Mouse (Mus musculus) hindbrain, embryonic 11.5 days (tissue): ENCODE results near the gene Rad1. TPM values are rescaled to one million over a fixed set of nuclear protein-coding genes. Genes with fewer than 3 reads are reported as not detected.
A peak's percentile ranks its signal among the peaks of the same experiment; 100 is the strongest.
"Not testable (repeated sequence)": the region's sequence is repeated elsewhere in the genome, so short reads cannot be mapped to it uniquely, and the experiment has no call there.

Experiments
- ATAC-seq: fragments of 200-750 bp; cut with Nextera tagmentation; 2 replicates; pipeline ENCODE4 v1.8.0; 2017; ENCODE audit warnings: mild to moderate bottlenecking, moderate TSS enrichment, moderate library complexity; ENCODE audit not compliant: low FRiP score
- DNase-seq: peaks from one replicate; pipeline ENCODE4 v3.0.0-alpha.2; 2015; ENCODE audit warnings: low spot score
- H3K27ac ChIP-seq: fragments of 300-500 bp; sonication (generic); 2 replicates; pipeline ENCODE4 v1.5.1; 2014; ENCODE audit warnings: mild to moderate bottlenecking, low read depth, low read length
- H3K27me3 ChIP-seq: fragments of 300-500 bp; sonication (generic); 2 replicates; pipeline ENCODE4 v1.6.1; 2014; ENCODE audit warnings: mild to moderate bottlenecking, low read length, moderate library complexity, mixed read lengths; ENCODE audit not compliant: control insufficient read depth, insufficient read depth
- H3K36me3 ChIP-seq: fragments of 300-500 bp; sonication (generic); 2 replicates; pipeline ENCODE4 v1.6.1; 2014; ENCODE audit warnings: mild to moderate bottlenecking, low read length, moderate library complexity, mixed read lengths; ENCODE audit not compliant: control insufficient read depth, insufficient read depth
- H3K4me1 ChIP-seq: fragments of 300-500 bp; sonication (generic); replicated peaks from 2 replicates; pipeline ENCODE4 v1.6.1; 2014; ENCODE audit warnings: low read length, mixed read lengths; ENCODE audit not compliant: control insufficient read depth, insufficient read depth
- H3K4me2 ChIP-seq: fragments of 300-500 bp; sonication (generic); replicated peaks from 2 replicates; pipeline ENCODE4 v1.6.1; 2014; ENCODE audit warnings: mild to moderate bottlenecking, low read depth, low read length
- H3K4me3 ChIP-seq: fragments of 300-500 bp; sonication (generic); 2 replicates; pipeline ENCODE4 v1.5.1; 2014; ENCODE audit warnings: low read depth, low read length
- H3K9ac ChIP-seq: fragments of 300-500 bp; sonication (generic); 2 replicates; pipeline ENCODE4 v1.6.1; 2014; ENCODE audit warnings: low read depth, low read length
- H3K9me3 ChIP-seq: fragments of 300-500 bp; sonication (generic); 2 replicates; pipeline ENCODE4 v1.6.1; 2016; ENCODE audit warnings: low read length; ENCODE audit not compliant: control insufficient read depth
- WGBS: fragments of 180-500 bp; shearing (Covaris S2); extraction: QIAGEN DNeasy Blood & Tissue Kit; methylation state at CpG from one replicate; pipeline ENCODE4 v1.1.7; 2014; 5-methylcytosine and 5-hydroxymethylcytosine counted together
- polyA plus RNA-seq: library from polyadenylated mRNA; unstranded; fragments of >200 nt; fragmentation: Nextera tagmentation; extraction: Ambion mirVana; gene quantifications from 2 replicates; pipeline ENCODE4 v1.2.1, GENCODE M21; 2014

Rad1 gene
- polyA plus RNA-seq, 1 experiment from 2014 or later = 33.5 TPM

GRCm38 (mm10) chr15:10496696-10497095, 10.9 kb downstream of the Rad1 start:
- H3K27ac ChIP-seq, H3K4me1 ChIP-seq, H3K27me3 ChIP-seq, H3K4me3 ChIP-seq, ATAC-seq, DNase-seq, H3K36me3 ChIP-seq, H3K9ac ChIP-seq, H3K9me3 ChIP-seq, H3K4me2 ChIP-seq: not testable (repeated sequence)
- WGBS = 100% methylated on average over 1 of the region's 1 CpGs

GRCm38 (mm10) chr15:10499593-10499992, 13.8 kb downstream of the Rad1 start:
- no peaks in the 10 kb centered on the region for H3K9me3 ChIP-seq
- WGBS = 85% methylated on average over 5 of the region's 5 CpGs
- no peaks in the 10 kb centered on the region for H3K4me1 ChIP-seq
- H3K4me2 ChIP-seq = no peak overlapping the region
- H3K36me3 ChIP-seq = no peaks in the 10 kb centered on the region
- H3K27me3 ChIP-seq = no peaks in the 10 kb centered on the region
- no peak overlapping the region for H3K27ac ChIP-seq
- H3K4me3 ChIP-seq = no peak overlapping the region
- no peak for DNase-seq
- no peak for ATAC-seq
- no peak overlapping the region for H3K9ac ChIP-seq

- Histone ChIP-seq H3K4me1 (no peaks in the 10 kb centered on the region), H3K4me2 (no peak overlapping the region), H3K36me3 (no peaks in the 10 kb centered on the region), H3K9me3 (no peaks in the 10 kb centered on the region), H3K27ac (no peak overlapping the region), H3K4me3 (no peak overlapping the region), H3K27me3 (no peaks in the 10 kb centered on the region), H3K9ac (no peak overlapping the region)
- ATAC-seq (no peak), DNase-seq (no peak)
- WGBS = 86% methylated on average over 5 of the region's 5 CpGs
Observed at GRCm38 (mm10) chr15:10500035-10500434, 14.2 kb downstream of the Rad1 start.

- H3K9me3 ChIP-seq = no peaks in the 10 kb centered on the region
- H3K4me1 ChIP-seq = no peaks in the 10 kb centered on the region
- no peaks in the 10 kb centered on the region for H3K36me3 ChIP-seq
- 62% methylated on average over 11 of the region's 11 CpGs for WGBS
- no peak overlapping the region for H3K9ac ChIP-seq
- H3K4me3 ChIP-seq = no peak overlapping the region
- ATAC-seq (peak; percentile 76), DNase-seq (peak; percentile 79)
- no peaks in the 10 kb centered on the region for H3K27me3 ChIP-seq
- H3K4me2 ChIP-seq = no peak overlapping the region
- H3K27ac ChIP-seq = no peak overlapping the region
Observed at GRCm38 (mm10) chr15:10500838-10501719, 15.3 kb downstream of the Rad1 start.

GRCm38 (mm10) chr15:10506099-10506498, 20.3 kb downstream of the Rad1 start:
- H3K36me3 ChIP-seq = no peaks in the 10 kb centered on the region
- H3K9ac ChIP-seq = no peak overlapping the region
- no peak overlapping the region for H3K4me3 ChIP-seq
- no peak overlapping the region for H3K4me2 ChIP-seq
- no peaks in the 10 kb centered on the region for H3K9me3 ChIP-seq
- ATAC-seq (no peak), DNase-seq (no peak)
- no peak overlapping the region for H3K27ac ChIP-seq
- H3K27me3 ChIP-seq = no peaks in the 10 kb centered on the region
- no peaks in the 10 kb centered on the region for H3K4me1 ChIP-seq
- WGBS = 69% methylated on average over 11 of the region's 11 CpGs

GRCm38 (mm10) chr15:10515166-10515565, 29.3 kb downstream of the Rad1 start:
- 87% methylated on average over 7 of the region's 7 CpGs for WGBS
- Histone ChIP-seq H3K4me1 (no peaks in the 10 kb centered on the region), H3K4me2 (no peak overlapping the region), H3K27me3 (no peaks in the 10 kb centered on the region), H3K4me3 (no peak overlapping the region), H3K27ac (no peak overlapping the region), H3K9ac (no peak overlapping the region), H3K9me3 (no peaks in the 10 kb centered on the region), H3K36me3 (no peaks in the 10 kb centered on the region)
- no peak for DNase-seq
- no peak for ATAC-seq

GRCm38 (mm10) chr15:10525896-10526295, 40.1 kb downstream of the Rad1 start:
- H3K36me3 ChIP-seq = no peaks in the 10 kb centered on the region
- 83% methylated on average over 1 of the region's 1 CpGs for WGBS
- H3K4me2 ChIP-seq = no peak overlapping the region
- H3K9me3 ChIP-seq = no peaks in the 10 kb centered on the region
- H3K9ac ChIP-seq = no peak overlapping the region
- no peak overlapping the region for H3K4me3 ChIP-seq
- no peaks in the 10 kb centered on the region for H3K4me1 ChIP-seq
- H3K27ac ChIP-seq = no peak overlapping the region
- no peaks in the 10 kb centered on the region for H3K27me3 ChIP-seq
- DNase-seq (no peak), ATAC-seq (no peak)

GRCm38 (mm10) chr15:10531352-10531751, 45.5 kb downstream of the Rad1 start:
- Histone ChIP-seq H3K4me2 (no peak overlapping the region), H3K36me3 (no peaks in the 10 kb centered on the region), H3K9ac (no peak overlapping the region), H3K27ac (no peak overlapping the region), H3K27me3 (no peaks in the 10 kb centered on the region), H3K4me1 (no peaks in the 10 kb centered on the region), H3K4me3 (no peak overlapping the region), H3K9me3 (no peaks in the 10 kb centered on the region)
- WGBS = 93% methylated on average over 4 of the region's 4 CpGs
- ATAC-seq = no peak
- no peak for DNase-seq

GRCm38 (mm10) chr15:10533361-10533760, 47.5 kb downstream of the Rad1 start:
- not testable (repeated sequence) for H3K9me3 ChIP-seq, H3K27me3 ChIP-seq, H3K9ac ChIP-seq, DNase-seq, H3K4me3 ChIP-seq, H3K27ac ChIP-seq, H3K4me2 ChIP-seq, ATAC-seq, H3K4me1 ChIP-seq, H3K36me3 ChIP-seq
- 91% methylated on average over 10 of the region's 10 CpGs for WGBS
